Mouse (Mus musculus) limb, embryonic 11.5 days (tissue): ENCODE results near the gene Stat1. TPM values are rescaled to one million over a fixed set of nuclear protein-coding genes. Genes with fewer than 3 reads are reported as not detected.

Source experiments
- ATAC-seq: fragments of 200-750 bp; cut with Nextera tagmentation; 2 replicates; pipeline ENCODE4 v1.8.0; 2017; ENCODE audit warnings: low read depth; ENCODE audit not compliant: insufficient number of reproducible peaks, low FRiP score, low TSS enrichment
- DNase-seq: peaks from one replicate; pipeline ENCODE4 v3.0.0-alpha.2; 2015; ENCODE audit warnings: low spot score
- H3K27ac ChIP-seq: fragments of 300-500 bp; sonication (generic); replicated peaks from 2 replicates; pipeline ENCODE4 v1.5.1; 2014; ENCODE audit warnings: low read depth, mild to moderate bottlenecking, low read length
- H3K27me3 ChIP-seq: fragments of 300-500 bp; sonication (generic); 2 replicates; pipeline ENCODE4 v1.6.1; 2014; ENCODE audit warnings: mild to moderate bottlenecking, low read length, mixed read lengths; ENCODE audit not compliant: control insufficient read depth, insufficient read depth
- H3K36me3 ChIP-seq: fragments of 300-500 bp; sonication (generic); 2 replicates; pipeline ENCODE4 v1.6.1; 2014; ENCODE audit warnings: mild to moderate bottlenecking, low read length, moderate library complexity, mixed read lengths; ENCODE audit not compliant: control insufficient read depth, insufficient read depth
- H3K4me1 ChIP-seq: fragments of 300-500 bp; sonication (generic); 2 replicates; pipeline ENCODE4 v1.6.1; 2014; ENCODE audit warnings: low read length, mixed read lengths; ENCODE audit not compliant: control insufficient read depth, insufficient read depth
- H3K4me2 ChIP-seq: fragments of 300-500 bp; sonication (generic); 2 replicates; pipeline ENCODE4 v1.6.1; 2014; ENCODE audit warnings: low read depth, mild to moderate bottlenecking, moderate library complexity; ENCODE audit not compliant: severe bottlenecking
- H3K4me3 ChIP-seq: fragments of 300-500 bp; sonication (generic); 2 replicates; pipeline ENCODE4 v1.5.1; 2014; ENCODE audit warnings: low read depth, low read length
- H3K9ac ChIP-seq: fragments of 300-500 bp; sonication (generic); 2 replicates; pipeline ENCODE4 v1.6.1; 2014; ENCODE audit warnings: mild to moderate bottlenecking, low read length
- H3K9me3 ChIP-seq: fragments of 300-500 bp; sonication (generic); 2 replicates; pipeline ENCODE4 v1.6.1; 2016; ENCODE audit warnings: low read length; ENCODE audit not compliant: control insufficient read depth
- WGBS: fragments of 180-500 bp; shearing (Covaris S2); extraction: QIAGEN DNeasy Blood & Tissue Kit; methylation state at CpG from one replicate; pipeline ENCODE4 v1.1.7; 2014; 5-methylcytosine and 5-hydroxymethylcytosine counted together
- polyA plus RNA-seq: library from polyadenylated mRNA; unstranded; fragments of >200 nt; fragmentation: Nextera tagmentation; extraction: Ambion mirVana; gene quantifications from 2 replicates; pipeline ENCODE4 v1.2.1, GENCODE M21; 2014

Gene Stat1
- polyA plus RNA-seq, 1 experiment from 2014 or later, result 14.9 TPM

DNA sequence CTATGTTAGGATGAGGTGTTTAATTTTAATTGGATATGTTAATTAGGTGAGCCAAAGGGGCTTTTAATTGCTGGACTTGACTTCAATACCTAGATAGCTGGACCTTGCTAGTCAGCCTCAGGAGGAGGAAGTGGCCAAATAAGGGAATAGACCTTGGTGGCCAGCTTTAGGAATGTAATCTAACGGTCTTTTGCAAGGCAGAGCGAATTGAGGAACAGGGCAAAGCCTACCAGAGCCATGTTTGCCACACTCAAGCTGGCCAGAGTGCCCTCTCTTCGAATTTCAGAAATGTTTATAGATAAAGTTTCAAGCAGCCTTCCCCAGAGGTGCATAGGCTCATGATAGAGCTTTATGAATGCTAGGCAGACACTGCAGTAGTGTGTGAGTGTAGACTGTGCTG is 22.2 kb downstream of the Stat1 start:
- Histone ChIP-seq H3K27me3 (no peaks in the 10 kb centered on the region), H3K9ac (no peak overlapping the region), H3K4me3 (no peak overlapping the region), H3K36me3 (no peaks in the 10 kb centered on the region; the same call in 1 of the 2 replicates), H3K27ac (no peak overlapping the region), H3K9me3 (no peaks in the 10 kb centered on the region), H3K4me2 (no peak overlapping the region), H3K4me1 (0 out of 2 replicates have a peak, but pooled peaks cover 2% of the 10 kb centered on the region)
- WGBS, result 77% methylated on average over 3 of the region's 3 CpGs
- no peak for ATAC-seq
- no peak for DNase-seq

GRCm38 (mm10) chr1:52142117-52142516 is 22.9 kb downstream of the Stat1 start:
- Histone ChIP-seq H3K36me3 (no peaks in the 10 kb centered on the region; the same call in 1 of the 2 replicates), H3K4me1 (no peaks in the 10 kb centered on the region), H3K27me3 (no peaks in the 10 kb centered on the region), H3K9me3 (no peaks in the 10 kb centered on the region), H3K4me2 (no peak overlapping the region), H3K27ac (no peak overlapping the region), H3K4me3 (no peak overlapping the region), H3K9ac (no peak overlapping the region)
- WGBS, result 70% methylated on average over 4 of the region's 4 CpGs
- ATAC-seq (no peak), DNase-seq (no peak)

- Histone ChIP-seq H3K9ac (no peak overlapping the region), H3K4me3 (no peak overlapping the region), H3K4me2 (no peak overlapping the region), H3K9me3 (no peaks in the 10 kb centered on the region), H3K36me3 (no peaks in the 10 kb centered on the region; the same call in 1 of the 2 replicates), H3K4me1 (no peaks in the 10 kb centered on the region), H3K27ac (no peak overlapping the region), H3K27me3 (no peaks in the 10 kb centered on the region)
- ATAC-seq (no peak), DNase-seq (no peak)
- 68% methylated on average over 4 of the region's 4 CpGs for WGBS
Observed at GRCm38 (mm10) chr1:52143191-52143590, 24.0 kb downstream of the Stat1 start.

- no peak for ATAC-seq
- H3K9ac ChIP-seq, result no peak overlapping the region
- 88% methylated on average over 7 of the region's 7 CpGs for WGBS
- no peak overlapping the region for H3K4me3 ChIP-seq
- no peaks in the 10 kb centered on the region; the same call in 1 of the 2 replicates for H3K36me3 ChIP-seq
- no peak for DNase-seq
- no peaks in the 10 kb centered on the region for H3K9me3 ChIP-seq
- no peaks in the 10 kb centered on the region for H3K27me3 ChIP-seq
- no peak overlapping the region for H3K27ac ChIP-seq
- no peak overlapping the region for H3K4me2 ChIP-seq
- no peaks in the 10 kb centered on the region for H3K4me1 ChIP-seq
Observed at GRCm38 (mm10) chr1:52143596-52144156, 24.4 kb downstream of the Stat1 start.

DNA sequence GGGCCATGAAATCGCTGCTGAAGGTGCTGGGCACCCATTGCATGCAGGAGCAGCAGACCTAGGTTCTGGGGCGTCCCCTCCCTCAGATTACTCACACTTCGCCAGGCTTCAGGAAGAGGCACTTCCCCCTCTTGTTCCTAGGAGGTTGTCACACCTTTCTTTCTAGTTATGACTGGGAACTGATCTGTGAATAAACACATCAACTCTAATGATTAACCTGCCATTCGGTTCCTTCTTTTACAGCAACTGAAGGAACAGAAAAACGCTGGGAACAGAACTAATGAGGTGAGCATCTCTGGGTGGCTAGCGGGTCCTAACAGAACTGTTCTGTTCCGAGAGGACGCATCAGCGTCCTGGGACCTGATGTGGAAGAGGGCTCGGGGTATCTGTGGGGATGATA is 25.7 kb downstream of the Stat1 start:
- H3K4me2 ChIP-seq, result no peak overlapping the region
- H3K4me1 ChIP-seq, result peaks cover under 1% of the 10 kb centered on the region; the same call in 1 of the 2 replicates
- H3K27me3 ChIP-seq, result no peaks in the 10 kb centered on the region
- H3K9me3 ChIP-seq, result no peaks in the 10 kb centered on the region
- DNase-seq, result no peak
- no peaks in the 10 kb centered on the region; the same call in 1 of the 2 replicates for H3K36me3 ChIP-seq
- H3K4me3 ChIP-seq, result no peak overlapping the region
- no peak overlapping the region for H3K9ac ChIP-seq
- WGBS, result 82% methylated on average over 10 of the region's 10 CpGs
- no peak for ATAC-seq
- no peak overlapping the region for H3K27ac ChIP-seq

DNA sequence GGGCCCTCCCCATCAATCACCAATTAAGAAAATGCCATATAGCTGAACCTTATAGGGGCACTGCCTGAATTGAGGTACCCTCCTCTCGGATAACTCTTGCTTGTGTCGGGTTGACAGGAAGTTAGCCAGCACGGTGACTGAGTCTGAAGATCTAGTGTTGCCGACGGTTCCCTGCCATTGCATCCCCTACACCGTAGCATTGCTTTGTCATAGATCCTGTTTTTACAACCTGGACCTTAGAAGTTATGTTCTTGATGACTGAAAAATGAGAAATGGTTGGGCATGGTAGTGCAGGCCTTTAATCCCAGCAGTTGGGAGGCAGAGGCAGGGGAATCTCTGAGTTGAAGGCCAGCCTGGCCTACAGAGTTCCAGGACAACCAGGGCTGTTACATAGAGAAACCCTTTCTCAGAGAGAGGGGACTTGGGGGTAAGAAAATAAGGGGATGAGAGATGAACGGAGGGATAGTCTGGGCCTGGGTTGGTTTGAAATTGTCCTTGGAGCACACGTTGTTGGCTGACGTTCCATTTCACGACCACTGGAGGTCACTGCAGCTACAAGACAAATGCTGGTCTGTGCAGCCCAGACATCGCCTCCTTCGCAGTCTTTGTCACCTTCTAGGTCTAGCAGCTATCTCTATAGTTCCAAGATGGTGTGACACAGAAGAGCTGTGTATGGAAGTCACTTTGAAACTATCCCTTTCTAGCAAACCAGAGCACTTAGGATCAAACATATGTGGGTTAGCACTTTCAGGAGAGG is 27.2 kb downstream of the Stat1 start:
- peak; percentile 70 for DNase-seq
- no peaks in the 10 kb centered on the region for H3K36me3 ChIP-seq
- peak; percentile 18; the same call in 1 of the 2 replicates for ATAC-seq
- 55% methylated on average over 12 of the region's 12 CpGs for WGBS
- no peak overlapping the region for H3K27ac ChIP-seq
- H3K4me3 ChIP-seq, result no peak overlapping the region
- no peak overlapping the region for H3K9ac ChIP-seq
- H3K27me3 ChIP-seq, result no peaks in the 10 kb centered on the region
- no peaks in the 10 kb centered on the region for H3K9me3 ChIP-seq
- H3K4me1 ChIP-seq, result peaks cover 10% of the 10 kb centered on the region
- no peak overlapping the region for H3K4me2 ChIP-seq

GRCm38 (mm10) chr1:52147431-52147830 is 28.2 kb downstream of the Stat1 start:
- peaks cover 10% of the 10 kb centered on the region for H3K4me1 ChIP-seq
- WGBS, result 83% methylated on average over 2 of the region's 2 CpGs

DNA sequence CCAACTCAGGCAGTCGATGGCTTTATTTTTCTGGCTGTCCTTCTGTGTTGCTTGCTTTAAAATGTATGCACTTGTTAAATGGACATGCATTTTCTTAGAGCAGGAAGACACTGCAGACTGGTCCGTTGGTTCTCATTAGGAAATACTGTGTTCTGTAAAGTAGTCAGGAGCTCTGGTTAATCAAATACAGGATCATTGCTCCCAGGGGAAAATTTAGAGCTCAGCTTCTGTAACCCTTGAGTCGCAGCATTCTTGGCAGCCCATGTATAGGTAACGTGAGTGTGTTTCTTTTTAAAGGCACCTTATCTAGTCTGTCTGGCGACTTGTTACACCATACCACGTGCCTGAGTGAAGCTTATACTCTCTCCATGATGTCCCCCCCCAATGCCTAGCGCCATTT is 28.9 kb downstream of the Stat1 start:
- Histone ChIP-seq H3K9me3 (no peaks in the 10 kb centered on the region), H3K9ac (no peak overlapping the region), H3K27ac (no peak overlapping the region), H3K27me3 (no peaks in the 10 kb centered on the region), H3K36me3 (no peaks in the 10 kb centered on the region), H3K4me2 (no peak overlapping the region), H3K4me1 (peaks cover 10% of the 10 kb centered on the region), H3K4me3 (no peak overlapping the region)
- 51% methylated on average over 7 of the region's 7 CpGs for WGBS
- DNase-seq (no peak), ATAC-seq (no peak)

More at GRCm38 (mm10) chr1:52147431-52147830, 28.2 kb downstream of the Stat1 start:
- Histone ChIP-seq H3K27ac (no peak overlapping the region), H3K36me3 (no peaks in the 10 kb centered on the region), H3K27me3 (no peaks in the 10 kb centered on the region), H3K9me3 (no peaks in the 10 kb centered on the region), H3K4me2 (no peak overlapping the region), H3K4me3 (no peak overlapping the region), H3K9ac (no peak overlapping the region)
- ATAC-seq (no peak), DNase-seq (no peak)
